Mouse (Mus musculus) CH12.LX (cell line): ENCODE results near the gene Fggy. TPM values are rescaled to one million over a fixed set of nuclear protein-coding genes. Genes with fewer than 3 reads are reported as not detected.

Experiments
- DNase-seq: peaks from one replicate; pipeline ENCODE4 v3.0.0-alpha.2; 2013; ENCODE audit errors: extremely low read depth
- H3K27ac ChIP-seq: 2 replicates; pipeline ENCODE4 v1.5.1; 2012; ENCODE audit warnings: low read depth, mild to moderate bottlenecking, control low read depth, moderate library complexity; ENCODE audit not compliant: insufficient read depth
- H3K27me3 ChIP-seq: replicated peaks from 2 replicates; pipeline ENCODE3; 2012; ENCODE audit warnings: inconsistent platforms
- H3K36me3 ChIP-seq, 2 experiments: replicated peaks in 1 of 2; 2 replicates each; pipeline versions ENCODE3 to v1.6.1; 2012; ENCODE audit warnings: inconsistent platforms in 1 of 2, low read length in 1 of 2, mild to moderate bottlenecking in 1 of 2, mixed read lengths in 1 of 2, moderate library complexity in 1 of 2; ENCODE audit not compliant: control insufficient read depth in 1 of 2, insufficient read depth in 1 of 2
- H3K4me1 ChIP-seq, 2 experiments: 2 replicates each; pipeline ENCODE4 v1.6.1; 2012; ENCODE audit warnings: inconsistent platforms in 1 of 2, moderate library complexity in 1 of 2; ENCODE audit not compliant: insufficient read depth in 2 of 2, control insufficient read depth in 1 of 2
- H3K4me2 ChIP-seq: 2 replicates; pipeline ENCODE4 v1.6.1; 2012; ENCODE audit warnings: low read depth, mild to moderate bottlenecking, control low read depth; ENCODE audit not compliant: poor library complexity, insufficient read depth, severe bottlenecking
- H3K4me3 ChIP-seq, 3 experiments: fragments of 150-350 bp in 1 of 3; sonication (generic) in 1 of 3; replicated peaks in 1 of 3; 2 replicates each; pipeline versions ENCODE3 to v1.5.1; 2011 to 2012; ENCODE audit warnings: low read depth in 2 of 3, low read length in 2 of 3, mild to moderate bottlenecking in 2 of 3, moderate library complexity in 2 of 3, control low read depth in 1 of 3, improper control_type of control experiment in 1 of 3, inconsistent platforms in 1 of 3, mixed read lengths in 1 of 3; ENCODE audit not compliant: poor library complexity in 1 of 3
- H3K79me2 ChIP-seq: replicated peaks from 2 replicates; pipeline ENCODE4 v1.6.1; 2012; ENCODE audit warnings: mild to moderate bottlenecking, moderate library complexity; ENCODE audit not compliant: control insufficient read depth, poor library complexity, insufficient read depth, severe bottlenecking; ENCODE audit errors: extremely low read depth
- H3K9ac ChIP-seq: 2 replicates; pipeline ENCODE4 v1.6.1; 2012; ENCODE audit warnings: low read depth, mild to moderate bottlenecking, control low read depth, moderate library complexity; ENCODE audit not compliant: insufficient read depth
- H3K9me3 ChIP-seq: replicated peaks from 2 replicates; pipeline ENCODE3; 2012; ENCODE audit warnings: low read length, inconsistent platforms, mixed read lengths
- BHLHE40 ChIP-seq: IDR thresholded peaks from 2 replicates; pipeline ENCODE4 v1.6.1; 2011; ENCODE audit warnings: mild to moderate bottlenecking, low read depth, low read length, improper control_type of control experiment
- CTCF ChIP-seq, 2 experiments: IDR thresholded peaks in 1 of 2; conservative IDR thresholded peaks in 1 of 2; 2 replicates each; pipeline ENCODE4 v1.5.1; 2011 to 2012; ENCODE audit warnings: low read depth in 2 of 2, low read length in 2 of 2, improper control_type of control experiment in 1 of 2, inconsistent platforms in 1 of 2, mild to moderate bottlenecking in 1 of 2, moderate library complexity in 1 of 2
- EP300 ChIP-seq: IDR thresholded peaks from 2 replicates; pipeline ENCODE4 v1.6.1; 2011; ENCODE audit warnings: low read length, improper control_type of control experiment
- ETS1 ChIP-seq: conservative IDR thresholded peaks from 2 replicates; pipeline ENCODE4 v1.6.1; 2012; ENCODE audit warnings: low read depth, mild to moderate bottlenecking, inconsistent platforms, low read length, improper control_type of control experiment, moderate library complexity
- IRF4 ChIP-seq: IDR thresholded peaks from 2 replicates; pipeline ENCODE4 v1.6.1; 2014; ENCODE audit warnings: low read depth, mild to moderate bottlenecking, inconsistent platforms, low read length, improper control_type of control experiment
- MAFK ChIP-seq: IDR thresholded peaks from 2 replicates; pipeline ENCODE4 v1.6.1; 2011; ENCODE audit warnings: low read length, improper control_type of control experiment; ENCODE audit not compliant: insufficient replicate concordance
- MAX ChIP-seq: IDR thresholded peaks from 2 replicates; pipeline ENCODE4 v1.6.1; 2011; ENCODE audit warnings: low read length, improper control_type of control experiment
- MAZ ChIP-seq: IDR thresholded peaks from 2 replicates; pipeline ENCODE4 v1.6.1; 2012; ENCODE audit warnings: low read depth, mild to moderate bottlenecking, inconsistent platforms, low read length, improper control_type of control experiment, moderate library complexity
- MEF2A ChIP-seq: IDR thresholded peaks from 2 replicates; pipeline ENCODE4 v1.6.1; 2014; ENCODE audit warnings: low read depth, mild to moderate bottlenecking, inconsistent platforms, low read length, improper control_type of control experiment, borderline replicate concordance
- MXI1 ChIP-seq: IDR thresholded peaks from 2 replicates; pipeline ENCODE4 v1.6.1; 2011; ENCODE audit warnings: mild to moderate bottlenecking, low read depth, low read length, improper control_type of control experiment
- MYC ChIP-seq: IDR thresholded peaks from 2 replicates; pipeline ENCODE4 v1.6.1; 2011; ENCODE audit warnings: low read depth, mild to moderate bottlenecking, improper control_type of control experiment, low read length
- PAX5 ChIP-seq: IDR thresholded peaks from 2 replicates; pipeline ENCODE4 v1.6.1; 2012; ENCODE audit warnings: low read length, inconsistent platforms, mixed read lengths
- RAD21 ChIP-seq: IDR thresholded peaks from 2 replicates; pipeline ENCODE4 v1.6.1; 2011; ENCODE audit warnings: low read depth, mild to moderate bottlenecking, low read length, improper control_type of control experiment, moderate library complexity
- SMC3 ChIP-seq: IDR thresholded peaks from 2 replicates; pipeline ENCODE4 v1.6.1; 2011; ENCODE audit warnings: low read depth, low read length, improper control_type of control experiment
- dilution Hi-C: fragments of 300-500 bp; cut with MboI; formaldehyde crosslinking; loops from 2 replicates; pipeline ENCODE4 v1.14.3; 2020; ENCODE audit warnings: low sequenced_read_pairs; ENCODE audit not compliant: extremely low pct_unique_long_range_greater_than_20kb, extremely low pct_ligation_motif_present
- in situ Hi-C: fragments of 300-500 bp; cut with MboI; formaldehyde crosslinking; loops from 3 replicates; pipeline ENCODE4 v1.14.3; 2019; ENCODE audit warnings: low sequenced_read_pairs, low pct_ligation_motif_present, low pct_unique_long_range_greater_than_20kb, mixed read lengths
- polyA plus RNA-seq: library from polyadenylated mRNA; unstranded; fragments of >175 nt; gene quantifications from 2 replicates; pipeline ENCODE4 v1.2.1, GENCODE M21; 2012; ENCODE audit warnings: low read depth; ENCODE audit not compliant: insufficient read length
- total RNA-seq, 2 experiments: library from RNA; depleted of rRNA; stranded (reverse); fragments of 300-350 nt in 1 of 2; fragments of >200 nt in 1 of 2; gene quantifications; 2 replicates each; pipeline ENCODE4 v1.2.3; 2012 to 2014

Fggy gene
- total and polyA plus RNA-seq, 3 experiments = 6.2 to 7.5 (median 6.9) TPM

DNA sequence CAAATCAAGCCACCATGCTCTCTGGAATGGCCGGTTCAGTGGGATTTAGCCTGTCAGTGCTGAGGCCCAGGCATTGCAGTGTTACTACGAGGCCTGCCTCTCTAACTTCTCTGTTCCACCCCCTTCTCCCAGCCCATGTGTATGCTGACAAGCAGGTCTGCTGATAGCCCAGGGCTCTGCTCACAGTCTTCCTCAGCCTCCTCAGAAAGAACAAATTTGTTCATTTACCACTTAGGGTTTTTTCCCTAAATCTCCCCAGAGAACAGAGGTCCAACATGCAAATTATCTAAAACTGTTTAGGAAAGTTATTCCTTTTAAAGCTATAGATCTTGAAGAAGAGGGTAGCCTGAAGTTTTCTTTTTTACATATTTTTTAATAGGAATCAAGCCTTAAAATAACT is 179.4 kb downstream of the Fggy start:
- Histone ChIP-seq H3K9me3 (no peaks in the 10 kb centered on the region), H3K4me2 (no peak overlapping the region), H3K36me3 (no peaks in the 10 kb centered on the region), H3K27ac (no peak overlapping the region), H3K79me2 (no peaks in the 10 kb centered on the region)
- peak; percentile 76 for DNase-seq
- dilution Hi-C loops = no loop called here
- in situ Hi-C loops = loop anchor here (25.0 kb wide), 1 partner anchor 724 kb away; no protein-coding TSS in a partner anchor
- no peak for TF ChIP-seq PAX5
- TF ChIP-seq BHLHE40 = 0 out of 2 replicates have a peak, but pooled peaks have one; percentile 23
- no peak for TF ChIP-seq SMC3
- 0 out of 2 replicates have a peak, but pooled peaks have one; percentile 21 for TF ChIP-seq MYC
- TF ChIP-seq CTCF (conservative IDR thresholded peaks at IDR 0.05 in 1 of 2, IDR thresholded peaks at IDR 0.05 in 1 of 2; ENCODE audit: low read depth in 2 of 2, low read length in 2 of 2) = no peak
- TF ChIP-seq IRF4 = peak; percentile 28; the same call in 1 of the 2 replicates
- TF ChIP-seq MAFK = 0 out of 2 replicates have a peak, but pooled peaks have one; percentile 46
- no peak for TF ChIP-seq MAZ
- TF ChIP-seq MAX = peak; percentile 35; the same call in 1 of the 2 replicates
- peak; percentile 48; the same call in 1 of the 2 replicates for TF ChIP-seq MXI1
- TF ChIP-seq EP300 = peak; percentile 55
- no peak; the same call in 1 of the 2 replicates for TF ChIP-seq ETS1
- TF ChIP-seq MEF2A = 0 out of 2 replicates have a peak, but pooled peaks have one; percentile 13
- TF ChIP-seq, all 38 proteins: peak for 8
- H3K27me3 ChIP-seq = no peaks in the 10 kb centered on the region
- H3K4me3 ChIP-seq = no peak overlapping the region
- H3K9ac ChIP-seq = no peak overlapping the region
- H3K4me1 ChIP-seq = peaks cover 7 to 44% of the 10 kb centered on the region in 2 experiments; a peak in 3 of 4 replicates

DNA sequence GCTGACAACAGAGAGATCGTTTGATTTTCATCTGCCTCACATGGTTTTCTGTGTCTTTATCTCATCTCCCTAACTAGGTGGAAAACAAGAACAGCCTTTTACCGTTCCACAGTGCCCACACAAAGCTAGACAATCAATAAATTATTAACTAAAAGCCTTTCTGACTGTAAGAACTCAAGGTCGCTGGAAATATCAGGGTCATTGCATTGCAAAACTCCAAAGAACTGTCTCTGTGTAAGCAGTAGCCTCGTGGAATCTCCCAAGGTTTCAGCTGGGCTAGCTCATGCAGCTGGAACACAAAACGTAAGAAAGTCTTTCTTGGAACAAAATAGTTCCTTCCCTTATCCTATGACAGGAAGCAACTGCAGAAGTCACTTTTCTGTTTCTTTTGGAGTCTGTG is 180.9 kb downstream of the Fggy start:
- H3K9ac ChIP-seq = no peak overlapping the region; the same call in 1 of the 2 replicates
- H3K79me2 ChIP-seq = no peaks in the 10 kb centered on the region
- H3K27me3 ChIP-seq = no peaks in the 10 kb centered on the region
- dilution Hi-C loops (no loop called here), in situ Hi-C loops (loop anchor here (25.0 kb wide), 1 partner anchor 726 kb away; no protein-coding TSS in a partner anchor)
- 0 out of 2 replicates have a peak, but pooled peaks have one; percentile 14 for TF ChIP-seq MEF2A
- TF ChIP-seq RAD21 = no peak
- H3K4me2 ChIP-seq = no peak overlapping the region
- no peak for DNase-seq
- H3K4me1 ChIP-seq = peaks cover 7 to 59% of the 10 kb centered on the region in 2 experiments; a peak in 3 of 4 replicates
- H3K36me3 ChIP-seq = no peaks in the 10 kb centered on the region
- H3K27ac ChIP-seq = no peak overlapping the region
- H3K9me3 ChIP-seq = no peaks in the 10 kb centered on the region
- no peak overlapping the region for H3K4me3 ChIP-seq
